Mouse (Mus musculus): ENCODE data around the gene Sln.

Sln gene

DNA sequence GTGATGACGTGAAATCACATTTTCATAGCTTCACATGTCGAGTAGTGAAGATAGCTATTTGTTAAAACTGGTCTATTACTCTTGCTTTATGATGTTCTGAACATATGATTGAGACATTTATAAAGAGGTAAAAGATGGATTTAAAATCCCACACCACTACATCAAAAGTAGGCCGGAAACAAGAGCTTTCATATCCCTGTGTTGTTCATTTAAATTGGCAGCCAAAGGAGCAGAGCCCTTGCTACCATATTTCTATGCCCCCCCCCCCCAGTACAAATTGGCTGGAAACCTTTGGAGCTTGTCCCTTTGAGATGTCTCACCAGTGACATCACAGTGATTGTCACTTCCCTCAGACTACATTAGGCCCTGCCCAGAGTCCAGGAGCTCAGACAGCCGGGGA lies at the start of gene Sln:
TSS of gene Sln (plus strand) at position 301 of the 400 bp plus-strand sequence.
- no peak for DNase-seq

DNA sequence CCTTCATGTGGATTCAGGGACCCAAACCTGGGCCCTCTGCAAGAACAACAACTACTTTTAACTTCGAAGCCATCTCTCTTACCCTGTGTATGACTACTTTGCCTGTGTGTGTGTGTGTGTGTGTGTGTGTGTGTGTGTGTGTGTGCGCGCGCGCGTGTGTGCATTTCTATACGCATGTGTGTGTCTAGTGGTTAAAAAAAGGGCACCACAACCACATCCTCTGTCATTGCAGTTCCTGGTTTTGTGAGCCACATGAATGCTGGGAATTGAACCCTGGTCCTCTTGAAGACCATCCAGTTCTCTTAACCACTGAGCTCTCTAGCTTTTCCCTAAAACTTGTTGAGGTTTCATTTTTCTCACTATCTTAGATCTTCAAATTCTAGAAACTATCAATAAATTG lies 47.0 kb upstream of the Sln start:
- DNase-seq, result no peak

DNA sequence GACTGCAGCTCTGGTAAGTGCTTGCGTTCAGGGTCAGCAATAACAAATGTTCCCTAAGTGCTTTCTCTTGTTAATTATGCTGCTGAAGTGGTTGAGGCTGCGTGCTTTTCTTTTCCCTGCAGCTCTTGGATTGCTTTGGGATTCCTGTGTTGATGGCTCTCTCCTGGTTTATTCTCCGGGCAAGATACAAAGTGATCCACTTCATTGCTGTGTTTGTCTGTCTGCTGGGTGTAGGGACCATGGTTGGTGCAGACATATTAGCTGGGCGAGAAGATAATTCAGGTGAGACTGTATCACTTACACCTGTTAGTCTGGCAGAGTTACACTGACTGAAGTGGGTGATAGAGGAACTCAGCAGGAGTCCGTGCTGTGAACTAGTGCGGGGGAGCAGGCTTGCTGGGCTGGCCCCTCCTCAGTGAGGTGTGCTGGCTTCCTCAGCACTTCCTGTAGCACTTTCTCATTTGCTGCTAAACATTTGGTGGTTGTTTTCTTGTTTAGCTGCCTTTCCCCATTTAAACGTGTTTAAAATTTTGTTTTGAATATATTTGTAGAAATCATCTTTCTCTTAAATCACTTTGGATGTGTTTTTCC lies 43.4 kb upstream of the Sln start:
- no peak for DNase-seq

DNA sequence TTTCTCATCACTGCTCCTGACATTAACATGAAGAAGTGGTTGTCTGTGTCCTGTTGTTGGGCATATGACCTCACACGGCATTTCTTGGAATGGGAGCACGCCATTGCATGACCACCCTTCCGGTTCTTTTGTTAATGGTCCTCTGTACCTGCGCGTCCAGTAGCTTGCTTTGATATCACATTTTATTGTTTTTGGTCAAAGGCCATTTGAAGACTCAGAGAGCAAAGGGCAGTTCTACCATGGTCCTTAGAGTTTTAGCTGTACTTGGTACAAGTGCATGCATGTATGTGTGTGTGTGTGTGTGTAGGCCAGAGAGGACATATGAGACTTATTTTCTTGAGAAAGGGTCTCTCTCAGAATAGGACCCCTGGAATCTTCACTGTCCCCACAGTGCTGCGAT lies 36.5 kb upstream of the Sln start:
- DNase-seq, result no peak

DNA sequence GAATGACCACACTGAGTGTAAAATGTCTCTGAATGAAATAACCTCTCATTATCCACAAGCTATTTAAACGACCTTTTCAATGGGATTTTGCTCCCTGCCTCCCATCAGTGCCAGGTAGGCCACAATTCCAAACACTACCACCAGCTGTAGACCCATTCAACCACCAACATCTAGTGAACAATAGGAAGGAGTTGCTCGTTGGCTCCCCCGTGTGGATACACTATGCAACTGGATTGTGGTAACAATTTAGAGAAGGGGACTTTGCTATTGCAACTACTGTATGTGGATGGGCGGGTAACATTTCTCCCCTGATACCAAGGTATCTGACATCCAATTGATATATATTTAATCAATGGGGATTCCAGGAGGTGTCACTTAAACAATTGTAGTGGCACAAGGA lies 31.2 kb upstream of the Sln start:
- no peak for DNase-seq

DNA sequence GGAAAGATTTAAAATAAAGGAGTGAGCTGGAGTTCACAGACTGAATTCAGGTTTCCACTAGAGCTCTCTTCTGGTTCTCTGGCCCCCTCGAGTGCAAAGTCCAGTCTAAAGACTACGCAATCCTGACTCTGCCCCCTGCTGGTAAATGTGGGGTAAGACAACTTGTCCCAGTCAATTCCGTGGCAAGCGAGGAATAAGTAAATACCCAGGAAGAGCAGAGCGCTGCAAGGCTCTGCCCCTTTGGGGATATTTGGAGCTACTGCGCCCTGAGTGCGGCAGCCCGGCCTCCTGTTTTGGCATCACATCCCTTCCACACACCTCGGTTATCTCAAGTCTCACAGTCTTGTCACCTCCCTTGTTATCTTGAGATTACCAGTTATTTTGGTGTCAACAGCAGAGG lies 24.6 kb upstream of the Sln start:
- no peak for DNase-seq

DNA sequence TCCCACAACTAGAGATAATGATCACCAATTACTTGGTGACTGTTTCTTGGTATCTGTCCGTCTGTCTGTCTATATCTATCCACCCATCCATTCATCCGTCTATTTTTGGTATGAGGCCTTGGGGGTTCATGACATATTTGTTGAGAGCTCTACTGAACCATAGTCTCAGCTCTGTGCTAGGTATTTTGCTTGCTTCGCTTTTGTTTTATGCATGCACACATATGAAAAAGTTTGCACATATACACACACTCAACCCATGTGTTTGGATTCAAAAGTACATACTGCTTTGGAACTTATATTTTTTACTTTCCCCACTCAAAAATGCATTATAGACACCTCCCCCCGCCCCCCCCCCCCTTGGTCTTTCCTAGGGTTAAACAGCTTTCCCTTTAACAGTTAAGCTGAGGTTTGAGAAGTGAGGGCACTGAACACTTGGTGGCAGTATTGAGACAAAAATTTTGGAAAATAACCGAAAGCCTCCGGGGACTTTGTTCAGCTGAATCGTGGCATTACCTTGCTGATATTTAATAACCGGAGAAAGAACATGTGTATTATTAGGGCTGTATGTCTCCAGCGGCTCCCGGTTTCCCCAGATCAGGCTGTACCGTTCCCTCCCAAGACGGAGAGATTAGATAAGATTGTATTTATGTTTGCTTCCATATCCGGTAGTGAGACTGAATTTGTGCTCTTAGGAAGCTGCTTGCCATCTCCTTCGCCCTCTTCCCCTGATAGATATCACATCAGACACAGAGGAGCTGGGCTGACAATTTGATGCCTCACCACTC lies 20.7 kb upstream of the Sln start:
- peak; percentile 14 for DNase-seq

DNA sequence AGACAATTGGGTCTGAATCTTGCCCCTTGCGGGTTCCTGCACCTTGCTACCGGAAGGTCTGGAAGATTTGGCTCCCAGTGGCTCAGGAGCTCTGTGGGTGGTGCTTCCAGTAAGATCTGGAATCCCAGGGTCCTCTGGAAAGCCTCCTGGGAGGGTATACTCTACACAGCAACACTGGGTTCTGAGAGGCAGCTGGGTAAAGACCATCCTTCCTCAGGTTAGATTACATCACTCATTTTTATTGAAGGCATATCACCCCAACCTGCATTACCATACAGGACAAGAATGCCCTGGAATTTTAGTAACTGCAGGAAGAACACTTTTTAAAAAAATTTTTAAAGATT lies 20.1 kb upstream of the Sln start:
- DNase-seq, result no peak

DNA sequence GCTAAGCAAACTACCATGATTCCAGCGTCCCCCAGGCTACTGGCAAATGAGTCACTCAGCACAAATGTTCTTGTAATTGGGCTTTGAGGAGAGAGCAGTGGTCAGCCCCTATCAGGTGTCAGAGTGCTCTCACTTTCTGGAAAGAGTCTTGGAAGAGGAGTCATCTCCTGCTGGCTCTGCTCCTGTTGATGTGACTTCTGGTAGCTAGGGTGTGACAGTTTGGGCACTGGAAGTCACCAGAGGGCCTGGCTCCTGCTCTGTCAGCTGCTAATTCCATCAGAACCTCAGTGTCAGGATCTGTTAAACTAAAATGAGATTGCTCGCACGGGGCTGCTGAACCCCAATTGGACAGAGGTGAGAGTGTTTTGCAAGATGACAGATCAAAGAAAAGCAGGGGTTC lies 14.9 kb upstream of the Sln start:
- no peak for DNase-seq

DNA sequence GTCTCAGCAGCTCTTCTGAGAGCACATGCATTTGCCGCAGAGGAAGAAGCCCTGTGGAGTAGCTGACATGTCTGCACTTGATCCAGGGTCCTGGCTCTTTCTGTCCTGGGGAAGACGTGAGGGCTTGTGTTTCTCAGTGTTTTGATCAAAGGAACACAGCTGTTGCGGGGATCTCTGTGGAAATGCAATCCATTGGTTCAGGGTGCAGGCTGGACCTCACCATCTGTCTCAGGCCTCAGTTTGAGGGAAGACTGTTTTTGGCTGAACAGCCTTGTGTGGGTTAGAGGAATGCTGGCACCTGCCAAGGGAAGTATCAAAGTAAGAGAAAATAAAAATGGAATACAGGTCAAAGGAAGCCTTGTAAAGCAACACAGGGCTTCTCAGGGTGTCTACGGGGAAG lies 14.0 kb upstream of the Sln start:
- DNase-seq, result no peak

DNA sequence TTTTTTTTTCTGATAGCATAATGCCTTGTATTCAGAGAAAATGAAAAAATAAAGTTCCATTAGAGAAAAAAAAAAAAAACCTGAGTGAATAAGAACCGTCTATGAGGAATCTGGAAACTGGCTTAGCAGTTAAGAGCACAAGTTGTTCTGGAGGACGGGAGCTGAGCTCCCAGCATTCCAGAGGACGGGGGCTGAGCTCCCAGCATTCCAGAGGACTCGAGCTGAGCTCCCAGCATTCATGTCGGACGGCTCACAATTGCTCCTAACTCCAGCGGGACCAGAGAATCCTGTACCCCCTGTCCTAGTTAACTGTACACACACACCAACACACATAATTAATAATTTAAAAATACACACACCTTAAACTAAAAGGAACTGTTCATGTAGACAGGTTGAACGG lies 11.1 kb upstream of the Sln start:
- DNase-seq, result no peak

DNA sequence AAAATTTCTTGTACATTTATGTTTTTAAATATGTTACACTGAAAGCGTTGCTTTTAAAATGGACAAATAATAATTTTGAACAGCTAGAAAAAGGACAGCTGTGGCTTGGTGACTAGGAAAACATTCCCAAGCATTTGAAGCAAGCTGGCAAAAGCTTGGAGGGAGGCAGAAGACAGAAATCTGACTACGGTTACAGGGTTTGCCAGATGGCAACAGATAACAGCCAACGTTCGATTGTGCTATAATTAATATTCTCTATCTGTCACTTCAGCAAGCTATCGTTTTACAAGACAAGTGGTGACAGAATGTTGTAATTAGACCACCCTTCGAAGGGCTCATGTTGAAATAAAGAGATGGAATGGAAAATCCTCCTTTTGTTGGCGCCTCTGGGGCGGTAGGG lies 1.4 kb upstream of the Sln start:
- no peak for DNase-seq

DNA sequence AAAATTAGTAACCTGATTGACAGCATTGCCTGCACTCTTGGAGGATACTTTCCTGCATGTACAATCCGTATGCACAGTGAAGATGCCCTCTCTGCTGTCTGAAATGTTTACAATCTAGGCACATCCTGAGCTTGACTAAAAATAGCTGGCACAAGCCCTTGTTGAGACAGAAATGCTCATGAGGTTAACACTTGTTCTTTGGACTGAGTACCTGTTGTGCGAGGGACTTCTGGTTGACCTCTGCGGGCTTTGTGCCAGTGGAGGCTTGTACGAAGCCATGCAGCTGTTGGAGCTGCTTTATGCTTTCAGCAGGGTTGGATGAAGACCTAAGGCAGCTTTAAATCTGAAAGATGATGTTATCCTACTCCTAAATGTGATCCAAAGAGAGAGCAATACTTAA lies 2.2 kb downstream of the Sln start:
- no peak for DNase-seq

DNA sequence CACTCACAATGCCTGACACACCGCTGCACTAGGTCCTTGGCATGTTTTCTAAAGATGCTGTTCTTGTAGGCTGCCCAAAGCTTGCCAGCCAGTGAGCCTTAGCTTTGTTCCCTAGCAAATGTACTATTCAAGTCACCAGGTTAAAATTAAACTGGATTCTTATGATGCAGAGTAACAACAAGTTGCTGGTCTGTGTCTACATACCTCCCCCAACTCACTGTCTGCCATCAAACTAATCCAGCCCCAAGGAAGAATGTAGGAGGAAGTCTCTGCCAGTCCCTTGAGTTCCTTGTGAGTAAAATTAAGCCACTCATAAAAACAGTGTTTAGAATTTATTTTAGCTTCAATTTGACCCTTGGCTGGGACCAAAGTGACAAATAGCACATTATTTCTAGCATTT lies 3.7 kb downstream of the Sln start:
- DNase-seq, result no peak

DNA sequence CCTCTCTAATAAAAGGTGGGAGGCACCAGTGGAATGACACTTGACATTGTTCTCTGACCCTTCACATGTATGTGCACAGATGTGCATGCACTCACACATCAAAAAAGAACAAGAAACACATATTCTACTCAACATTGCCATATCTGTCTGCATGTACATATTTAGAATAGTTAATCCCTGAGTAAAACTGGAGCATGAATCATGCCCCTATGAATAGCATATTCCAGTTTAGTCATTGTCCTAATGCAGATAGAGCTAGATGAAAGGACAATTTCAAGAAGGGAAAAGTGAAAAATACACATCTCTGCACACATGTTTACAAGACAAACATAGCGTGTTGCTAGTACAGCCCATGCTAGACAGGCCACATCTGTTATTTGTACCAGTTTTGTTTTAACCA lies 4.6 kb downstream of the Sln start:
- DNase-seq, result no peak

DNA sequence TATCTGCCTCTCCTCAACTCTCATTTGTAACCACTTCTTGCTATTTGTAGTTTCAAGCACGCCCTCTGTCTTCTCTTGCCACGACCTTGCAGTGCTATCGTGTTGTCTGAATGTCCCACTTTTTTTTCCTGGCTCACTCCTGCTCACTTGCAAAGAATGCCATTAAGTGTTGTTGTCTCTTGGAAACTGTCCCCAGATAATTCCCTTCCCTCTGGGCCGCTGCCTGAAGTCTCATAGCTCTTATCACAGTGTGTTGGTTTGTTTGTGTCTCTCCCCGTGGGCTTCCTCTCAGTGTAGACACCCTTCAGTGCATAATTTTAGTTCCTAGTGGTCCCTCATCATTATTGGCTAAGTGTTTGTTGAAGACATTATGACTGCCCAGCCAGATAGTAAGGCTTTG lies 7.9 kb downstream of the Sln start:
- DNase-seq, result no peak

DNA sequence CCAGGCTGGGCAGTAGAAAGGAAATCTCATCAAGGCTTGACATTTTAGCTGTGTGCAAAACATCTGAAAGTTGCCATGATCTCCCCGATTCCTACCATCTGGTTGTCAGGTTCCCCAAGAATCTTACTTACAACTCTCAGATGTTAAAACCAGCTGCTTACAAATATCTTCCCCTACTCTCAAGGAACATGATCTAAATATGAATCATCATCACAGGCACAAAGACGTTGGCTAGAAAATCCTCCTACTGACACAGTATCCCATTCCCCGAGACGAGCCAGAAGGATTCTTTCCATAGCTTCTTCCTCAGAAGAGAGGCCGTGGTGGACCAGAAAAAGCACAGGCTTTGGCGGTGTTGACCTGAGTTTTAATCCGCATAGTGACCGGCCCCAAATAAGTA lies 23.3 kb downstream of the Sln start:
- no peak for DNase-seq

DNA sequence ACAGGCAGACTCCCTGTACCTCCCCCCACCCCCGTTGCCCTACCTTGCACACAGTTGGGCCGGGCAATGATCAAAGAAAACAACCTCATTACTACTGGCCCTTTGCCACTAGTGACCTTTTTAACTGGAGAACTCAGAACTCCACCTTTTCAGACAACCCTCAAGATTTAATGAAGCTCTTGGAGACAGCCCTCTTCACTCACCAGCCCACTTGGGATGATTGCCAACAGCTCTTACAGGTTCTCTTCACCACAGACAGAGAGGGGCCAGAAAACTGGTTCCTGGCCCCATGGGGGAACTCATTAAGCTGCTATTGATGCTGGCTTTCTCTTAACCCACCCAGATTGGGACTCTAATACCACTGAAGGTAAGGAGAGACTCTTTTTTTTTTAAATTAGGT lies 27.5 kb downstream of the Sln start:
- DNase-seq, result no peak

DNA sequence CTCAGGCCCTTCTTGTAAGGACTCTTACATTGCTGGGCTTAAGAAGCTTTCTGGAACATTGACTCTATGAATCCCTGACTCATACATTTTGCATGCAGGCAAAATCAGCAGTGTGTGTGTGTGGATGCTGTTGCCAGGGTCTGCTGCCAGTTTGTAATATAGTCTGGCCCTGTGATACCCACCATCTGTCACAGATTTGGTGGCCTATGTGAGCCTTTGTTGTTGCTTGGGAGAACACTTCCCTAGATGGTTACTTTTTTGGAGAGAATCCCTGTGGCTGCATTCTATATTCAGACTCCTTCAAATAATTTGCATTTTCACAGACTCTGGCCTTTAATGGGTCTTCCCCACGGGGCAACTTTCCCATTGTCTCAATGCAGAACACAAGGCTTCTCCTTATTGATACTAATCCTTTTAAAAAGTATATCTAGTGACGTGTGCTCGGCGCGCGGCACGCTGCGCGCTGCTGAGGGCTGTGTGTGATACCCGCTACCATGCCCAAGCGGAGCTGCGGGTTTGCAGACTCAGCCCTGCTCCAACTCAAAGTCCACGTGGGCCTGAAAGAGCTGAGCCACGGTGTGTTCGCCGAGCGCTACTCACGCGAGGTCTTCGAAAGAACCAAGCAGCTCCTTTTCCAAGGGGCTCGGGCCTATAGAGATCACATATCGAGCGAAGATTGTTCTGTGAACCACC lies 33.8 kb downstream of the Sln start:
- DNase-seq, result no peak

DNA sequence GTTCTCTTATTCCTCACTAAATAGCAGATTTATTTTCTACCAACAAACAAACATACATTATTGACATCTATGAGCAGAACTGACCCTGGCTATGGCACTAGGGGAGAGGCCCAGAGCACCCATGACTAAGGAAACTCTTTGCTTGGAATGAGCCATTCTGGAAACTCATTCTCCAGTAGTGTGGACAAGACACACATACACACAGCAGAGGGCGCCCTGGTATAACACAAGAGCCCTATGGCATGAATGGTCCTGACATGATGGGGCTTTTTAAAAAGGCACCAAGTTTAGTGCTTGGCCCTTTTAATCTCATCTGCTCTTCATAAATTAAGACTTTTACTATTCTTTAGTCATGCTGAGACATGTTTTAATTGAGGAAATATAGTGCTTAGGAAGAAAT lies 40.1 kb downstream of the Sln start:
- no peak for DNase-seq

DNA sequence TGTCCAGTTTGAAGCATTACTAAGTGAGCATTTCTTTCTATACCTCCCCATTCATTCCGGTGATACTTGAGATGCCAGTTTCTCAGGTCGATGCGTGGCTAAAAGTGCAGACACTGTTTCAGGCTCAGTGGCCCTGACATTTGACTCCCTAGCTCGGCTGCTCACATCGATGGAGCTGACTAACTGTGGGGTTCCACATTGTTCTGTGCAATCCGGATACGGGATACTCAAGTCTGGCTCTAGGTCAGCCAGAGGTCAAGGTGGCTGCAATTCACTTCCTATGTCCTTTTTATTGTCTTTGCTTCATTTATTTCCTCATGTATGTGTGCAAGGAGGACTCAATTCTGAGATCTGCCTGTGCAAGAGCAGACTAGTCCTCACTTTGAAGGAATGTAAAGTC lies 45.9 kb downstream of the Sln start:
- DNase-seq, result no peak

DNA sequence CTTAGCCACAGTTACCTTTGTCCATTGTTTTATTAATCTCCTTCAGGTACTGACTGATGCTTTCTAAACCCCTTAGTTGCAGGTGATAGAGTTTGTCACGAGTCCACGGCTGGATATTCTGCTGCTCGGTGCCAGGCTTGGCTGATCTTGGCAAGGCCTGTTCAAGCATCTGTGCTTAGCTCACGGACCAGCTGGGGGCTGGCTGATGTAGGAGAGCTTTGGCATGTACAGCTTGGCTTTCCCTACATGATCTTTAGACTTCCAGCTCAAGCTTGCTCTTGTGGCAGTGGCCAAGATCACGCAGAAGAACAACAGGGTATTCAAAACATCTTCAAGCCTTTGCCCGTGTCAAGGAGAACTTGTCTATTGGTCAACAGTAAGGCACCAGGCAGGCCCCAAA lies 49.9 kb downstream of the Sln start:
- DNase-seq, result peak; percentile 14

DNA sequence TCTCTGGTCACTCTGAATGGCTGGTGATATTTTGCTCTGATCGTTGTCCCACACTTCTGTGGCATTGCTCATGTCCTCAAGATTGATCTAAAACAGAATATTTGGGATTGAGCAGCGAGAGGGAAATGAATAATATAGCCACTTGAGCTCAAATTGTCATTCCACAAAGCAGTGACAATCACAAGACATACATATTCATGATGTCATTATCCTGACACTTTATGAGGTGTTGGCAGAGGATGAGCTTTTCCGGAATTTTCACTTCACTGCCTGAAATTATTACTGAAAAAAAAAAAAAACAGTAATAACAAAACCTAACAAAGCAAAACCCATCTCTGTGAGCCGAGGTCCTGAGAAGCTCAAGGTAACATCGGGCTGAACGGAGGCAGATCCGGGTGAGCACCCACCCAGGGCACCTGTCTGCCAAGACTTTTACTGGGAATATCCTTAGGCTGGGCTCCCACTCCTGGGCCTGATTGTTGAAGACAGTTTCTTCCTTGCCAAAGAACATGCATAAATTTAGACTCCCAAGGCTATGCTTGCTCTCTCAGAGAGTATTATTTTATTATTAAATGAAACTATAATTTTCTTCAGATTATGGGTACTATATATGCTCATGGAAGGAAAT lies 53.4 kb downstream of the Sln start:
- no peak for DNase-seq
